Mouse (Mus musculus) kidney, adult 18-20 months (tissue): Measurements from ENCODE around the gene Osbpl7.

Experiments used
- DNase-seq: peaks from one replicate; pipeline ENCODE4 v3.0.0; 2021

The Osbpl7 gene

DNA sequence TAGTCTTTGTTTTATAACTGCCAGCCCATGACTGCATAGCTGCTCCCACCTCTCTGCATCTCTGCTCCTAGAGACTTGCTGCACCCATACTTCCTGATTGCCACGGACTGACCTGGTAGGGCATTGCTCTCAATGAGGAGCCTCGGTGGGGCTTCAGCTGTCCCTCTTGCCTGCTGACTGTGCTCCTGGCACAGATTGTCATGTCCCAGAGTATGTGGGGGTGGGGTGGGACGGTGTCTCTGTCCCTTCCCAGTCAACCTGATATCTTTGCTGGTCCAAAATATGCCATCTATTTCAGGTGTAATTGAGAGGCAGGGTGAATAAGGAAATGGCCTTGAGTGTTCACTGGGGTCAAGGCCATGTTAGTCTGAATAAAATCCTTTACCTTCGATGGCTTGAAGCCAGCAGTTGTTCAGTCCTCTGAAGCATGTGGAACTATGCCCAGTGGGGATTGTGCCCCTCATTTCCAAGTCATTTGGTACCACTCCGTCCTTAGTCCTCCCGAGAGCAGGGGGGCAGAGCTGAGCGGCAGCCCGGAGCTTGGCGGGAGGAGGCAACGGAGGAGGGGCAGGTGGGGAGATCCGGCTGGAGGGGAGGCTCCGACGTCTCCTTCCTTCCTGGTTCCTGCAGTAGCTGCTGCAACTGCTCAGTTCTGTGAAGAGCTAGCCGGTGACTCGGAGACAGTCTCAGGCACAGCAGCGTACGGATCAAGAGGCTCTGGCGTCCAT lies at the start of gene Osbpl7:
Osbpl7 (plus strand) TSS at position 413 of the 728 bp plus-strand sequence.
- peak; percentile 67 for DNase-seq

DNA sequence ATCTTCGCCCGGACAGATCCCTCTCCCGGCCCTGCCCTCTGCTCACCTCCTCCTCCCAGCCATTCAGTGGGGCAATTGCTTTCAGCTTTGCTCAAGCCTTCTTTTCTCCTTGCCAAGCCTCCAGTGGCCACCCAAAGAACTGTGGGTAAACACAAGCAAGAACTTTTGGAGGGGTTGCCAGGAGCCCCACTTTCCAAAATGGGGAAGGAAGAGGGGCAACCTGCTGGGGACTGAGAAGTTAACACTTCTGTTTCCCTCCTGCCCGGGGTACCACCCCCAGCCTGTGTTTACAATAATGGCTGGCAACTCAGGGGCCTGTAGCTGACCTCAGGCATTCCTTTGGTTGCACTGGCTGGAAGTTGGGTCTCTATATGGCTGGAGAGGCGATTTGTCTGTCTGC lies 47.3 kb upstream of the Osbpl7 start:
- no peak for DNase-seq

DNA sequence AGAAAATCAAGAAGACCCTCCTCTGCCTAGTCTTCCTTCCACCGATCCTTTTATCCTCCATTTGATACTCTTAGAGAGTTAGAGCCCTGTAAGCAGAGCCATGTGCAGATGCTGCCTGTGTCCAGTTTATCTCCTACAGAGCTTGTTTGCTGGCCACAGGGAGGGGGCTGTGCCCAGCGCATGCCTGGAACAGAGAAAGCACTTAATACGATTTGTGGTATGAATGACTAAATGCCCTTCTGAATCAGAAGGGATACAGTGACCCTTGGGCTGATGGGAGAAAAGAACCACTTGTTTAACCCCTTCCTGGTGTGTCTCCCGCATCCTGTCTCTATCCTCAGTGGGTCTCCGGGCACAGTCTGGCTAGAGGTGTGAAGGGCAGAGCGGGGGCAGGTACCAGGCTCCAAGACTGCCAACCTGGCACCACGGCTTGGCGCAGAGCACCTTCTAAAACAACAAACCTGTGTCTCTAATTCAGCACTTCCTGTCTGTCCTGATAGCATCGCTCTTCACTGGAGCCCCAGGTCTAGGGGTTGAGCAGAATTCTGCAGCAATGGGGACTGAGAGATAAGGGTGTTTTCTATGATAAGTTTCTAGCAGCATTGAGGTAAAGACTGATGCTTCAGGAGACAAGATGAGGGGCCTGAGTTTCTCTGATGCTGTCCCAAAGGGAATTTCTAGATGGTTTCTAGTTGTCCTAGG lies 43.2 kb upstream of the Osbpl7 start:
- no peak for DNase-seq

DNA sequence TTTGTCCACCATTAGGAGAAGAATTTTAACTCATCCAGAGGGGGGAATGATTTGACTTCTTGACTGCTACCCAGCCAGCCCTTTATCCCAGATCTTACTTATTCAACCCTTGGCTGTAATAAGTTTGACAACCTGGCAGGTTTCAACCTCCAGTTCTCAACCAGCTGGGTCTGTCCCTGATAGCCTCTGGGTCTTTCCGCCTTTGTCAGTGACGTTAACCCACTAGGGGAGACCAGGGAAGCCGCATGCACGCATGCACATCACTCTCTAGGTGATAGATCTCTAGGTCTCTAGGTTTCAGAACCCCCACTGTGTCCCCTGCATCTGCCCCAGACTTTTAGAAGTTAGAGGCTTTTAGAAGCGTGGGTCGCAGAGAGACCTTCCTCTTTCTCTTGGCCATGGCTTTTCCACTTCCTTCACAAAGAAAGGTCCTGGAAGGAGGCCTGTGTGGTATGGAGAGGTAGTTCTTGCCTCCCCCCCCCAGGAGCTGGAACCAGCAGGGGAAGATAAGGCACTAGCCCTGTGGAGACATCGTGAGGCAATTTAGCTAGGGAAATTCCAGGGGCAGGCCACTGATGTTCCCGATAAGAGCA lies 41.1 kb upstream of the Osbpl7 start:
- no peak for DNase-seq

DNA sequence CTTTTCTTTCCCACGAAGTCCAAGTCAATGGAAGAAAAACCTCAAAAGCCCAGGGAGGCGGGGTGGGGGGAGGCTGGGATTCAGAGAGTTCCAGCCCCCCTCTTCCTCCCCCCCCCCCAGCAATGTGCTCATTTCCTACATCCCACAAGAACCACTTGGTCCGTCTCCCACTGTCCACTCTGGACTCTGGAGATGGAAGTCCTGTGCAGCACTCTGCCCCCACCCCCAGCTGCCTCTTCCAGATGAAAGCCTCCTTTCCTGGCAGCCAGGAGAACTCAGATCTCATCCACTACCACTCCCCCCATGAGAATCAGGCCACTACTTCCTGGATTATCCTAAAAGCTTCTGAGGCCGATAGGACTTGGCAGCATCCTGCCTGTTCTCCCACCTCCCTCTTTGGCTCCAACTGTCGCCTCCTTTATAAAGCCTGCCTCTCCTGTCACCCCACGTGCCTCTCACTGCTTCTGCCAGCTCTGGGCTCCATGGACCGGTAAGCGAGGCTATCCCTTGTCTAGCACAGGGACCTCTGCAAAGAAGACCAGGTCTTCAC lies 37.2 kb upstream of the Osbpl7 start, which contains the start of gene Sp6:
Sp6 (plus strand) TSS at position 274 of the 550 bp plus-strand sequence.
- no peak for DNase-seq

DNA sequence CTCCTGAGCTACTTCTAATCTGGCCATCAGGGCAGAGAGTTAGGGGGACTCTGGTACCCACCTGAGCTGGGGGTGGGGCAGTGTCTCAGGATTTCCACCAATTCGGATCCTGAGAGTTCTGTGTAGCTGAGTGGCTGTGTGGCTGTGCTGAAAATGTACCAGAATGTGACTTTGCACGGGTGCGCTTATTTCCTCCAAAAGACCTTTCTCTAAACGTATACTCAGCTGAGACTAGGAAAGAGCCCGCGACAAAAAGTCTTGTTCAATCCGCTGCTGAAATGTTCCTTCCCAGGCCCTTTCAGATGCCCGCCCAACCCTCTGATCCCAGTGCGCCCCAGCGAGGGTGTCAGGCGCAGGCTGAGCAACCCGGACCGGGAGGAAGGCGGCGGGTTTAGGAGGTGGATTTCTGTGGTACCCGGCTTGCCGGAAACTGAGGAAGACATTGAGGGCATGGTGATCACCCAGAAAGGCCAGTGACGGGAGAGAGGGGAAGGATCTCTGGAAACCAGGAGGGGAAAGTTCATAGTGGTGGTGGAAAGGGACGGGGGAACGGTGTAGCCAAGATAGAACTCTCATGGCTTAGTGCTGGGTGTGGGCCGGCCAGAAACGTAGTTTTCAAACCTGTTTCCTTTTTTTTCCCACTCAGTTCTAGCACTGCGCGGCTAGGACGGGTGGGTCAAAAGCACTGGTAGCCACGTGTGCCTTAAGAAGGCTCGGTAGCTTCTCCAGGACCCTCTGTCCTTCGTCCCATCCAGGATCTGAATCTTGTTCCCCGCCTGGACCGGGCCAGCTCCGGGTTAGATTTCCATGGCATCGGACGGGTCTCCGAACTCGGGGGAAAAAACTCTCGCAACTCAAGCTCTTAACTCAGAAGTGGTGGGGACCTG lies 32.5 kb upstream of the Osbpl7 start:
- DNase-seq, result no peak

DNA sequence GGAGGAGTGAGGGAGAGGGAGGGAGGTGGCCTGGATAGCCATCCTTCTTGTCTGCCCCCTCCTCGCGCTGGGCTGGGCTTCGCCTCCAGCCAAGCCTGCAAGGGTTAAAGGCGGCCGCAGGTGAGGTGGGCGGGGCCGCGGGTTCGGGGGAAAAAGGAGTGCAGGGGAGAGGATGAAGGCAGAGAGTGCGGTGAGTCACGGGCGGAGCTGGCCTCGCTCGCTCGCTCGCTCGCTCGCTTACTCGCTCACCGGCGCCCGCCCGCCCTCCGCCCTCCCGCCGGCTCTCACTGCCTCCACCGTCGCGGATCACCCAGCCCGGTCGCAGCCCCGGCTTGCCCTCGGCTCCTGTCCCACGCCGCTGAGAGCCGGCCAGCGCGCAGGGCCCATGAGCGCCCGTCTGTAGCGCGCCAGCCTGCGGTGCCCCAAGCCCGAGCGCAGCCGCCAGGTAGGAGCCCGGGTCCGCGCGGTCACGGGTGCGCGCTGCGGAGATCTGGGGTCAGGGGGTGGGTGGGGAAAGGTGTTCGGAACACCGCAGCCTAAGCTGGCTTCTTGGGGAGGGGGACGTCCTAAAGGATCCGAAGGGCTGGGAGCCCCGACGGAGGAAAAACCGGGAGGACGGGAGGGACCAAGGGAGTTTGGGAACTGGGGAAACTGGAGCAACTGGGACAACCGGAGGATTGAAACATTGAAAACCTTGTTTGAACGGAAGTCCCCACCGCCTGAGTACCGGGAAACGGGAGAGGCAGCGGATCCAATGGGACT lies 31.7 kb upstream of the Osbpl7 start:
- DNase-seq, result no peak

DNA sequence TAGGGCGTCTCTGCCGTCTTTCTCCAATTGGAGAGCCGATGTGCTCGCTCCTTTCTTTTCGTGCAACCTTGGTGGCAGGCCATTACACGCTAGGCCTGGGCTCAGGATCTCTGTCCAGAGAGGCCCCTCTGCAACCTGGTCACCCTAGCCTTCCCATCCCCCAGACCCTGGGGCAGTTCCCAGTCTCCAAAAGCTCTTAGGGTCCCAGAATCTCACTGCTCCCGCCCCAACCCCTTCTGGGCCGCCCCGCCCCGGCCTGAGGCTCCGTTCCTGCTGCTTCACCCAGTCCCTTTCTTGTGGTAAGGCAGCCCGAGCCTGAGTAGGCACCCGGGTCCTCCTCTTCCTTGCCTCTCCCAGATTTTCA lies 31.1 kb upstream of the Osbpl7 start:
- DNase-seq, result no peak

DNA sequence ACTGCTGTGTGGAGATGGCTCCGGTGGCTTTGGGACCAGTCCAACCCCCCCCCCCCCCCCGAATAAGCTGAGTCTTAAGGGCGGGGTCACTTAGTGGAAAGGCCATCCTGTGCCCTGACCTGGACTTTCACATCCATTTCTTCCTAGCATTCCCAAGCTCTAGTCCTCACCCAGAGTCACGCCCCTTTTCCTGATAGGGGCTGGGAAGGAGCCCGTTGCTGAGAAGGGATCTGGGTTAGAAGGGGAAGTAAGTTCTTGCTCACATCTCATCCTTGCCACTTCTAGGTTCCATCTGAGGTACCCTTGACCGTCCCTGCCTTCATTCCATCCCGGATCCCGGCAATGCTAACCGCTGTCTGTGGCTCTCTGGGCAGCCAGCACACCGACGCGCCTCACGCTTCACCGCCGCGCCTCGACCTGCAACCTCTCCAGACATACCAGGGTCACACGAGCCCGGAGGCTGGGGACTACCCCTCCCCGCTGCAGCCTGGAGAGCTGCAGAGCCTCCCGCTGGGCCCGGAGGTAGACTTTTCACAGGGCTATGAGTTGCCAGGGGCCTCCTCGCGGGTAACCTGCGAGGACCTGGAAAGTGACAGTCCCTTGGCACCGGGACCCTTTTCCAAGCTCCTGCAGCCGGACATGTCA lies 29.2 kb upstream of the Osbpl7 start:
- DNase-seq, result no peak

DNA sequence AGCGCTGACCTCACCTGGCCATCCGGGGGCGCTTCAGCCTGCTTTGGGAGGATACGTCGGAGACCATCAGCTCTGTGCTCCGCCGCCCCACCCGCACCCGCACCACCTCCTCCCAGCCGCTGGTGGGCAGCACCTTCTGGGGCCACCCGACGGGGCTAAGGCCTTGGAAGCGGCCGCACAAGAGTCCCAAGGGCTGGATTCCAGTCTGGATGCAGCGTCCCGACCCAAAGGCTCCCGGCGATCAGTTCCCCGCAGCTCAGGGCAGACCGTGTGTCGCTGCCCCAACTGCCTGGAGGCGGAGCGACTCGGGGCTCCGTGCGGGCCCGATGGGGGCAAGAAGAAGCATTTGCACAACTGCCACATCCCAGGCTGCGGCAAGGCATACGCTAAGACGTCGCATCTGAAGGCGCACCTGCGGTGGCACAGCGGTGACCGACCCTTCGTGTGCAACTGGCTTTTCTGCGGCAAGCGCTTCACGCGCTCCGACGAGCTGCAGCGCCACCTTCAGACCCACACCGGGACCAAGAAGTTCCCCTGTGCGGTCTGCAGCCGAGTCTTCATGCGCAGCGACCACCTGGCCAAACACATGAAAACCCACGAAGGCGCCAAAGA lies 28.4 kb upstream of the Osbpl7 start:
- DNase-seq, result peak; percentile 81

DNA sequence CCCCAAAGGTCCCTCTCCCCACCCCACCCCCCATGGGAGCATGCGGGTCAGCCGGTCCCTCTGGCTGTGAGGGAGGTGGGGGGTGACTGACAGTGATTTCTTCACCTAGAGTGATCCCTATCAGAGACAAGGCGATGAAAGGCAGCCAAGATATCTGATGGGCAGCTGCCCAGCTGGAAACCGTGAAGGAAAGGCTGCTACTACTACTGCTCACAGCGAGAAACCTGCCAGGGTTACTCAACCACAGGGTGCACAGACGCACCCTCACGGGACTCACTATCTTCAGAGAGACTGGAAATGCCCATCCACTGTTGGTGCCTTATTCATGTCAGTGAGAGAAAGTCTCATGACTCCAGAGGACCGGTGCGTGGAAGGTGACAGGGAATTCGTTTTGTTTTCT lies 25.5 kb upstream of the Osbpl7 start:
- no peak for DNase-seq

DNA sequence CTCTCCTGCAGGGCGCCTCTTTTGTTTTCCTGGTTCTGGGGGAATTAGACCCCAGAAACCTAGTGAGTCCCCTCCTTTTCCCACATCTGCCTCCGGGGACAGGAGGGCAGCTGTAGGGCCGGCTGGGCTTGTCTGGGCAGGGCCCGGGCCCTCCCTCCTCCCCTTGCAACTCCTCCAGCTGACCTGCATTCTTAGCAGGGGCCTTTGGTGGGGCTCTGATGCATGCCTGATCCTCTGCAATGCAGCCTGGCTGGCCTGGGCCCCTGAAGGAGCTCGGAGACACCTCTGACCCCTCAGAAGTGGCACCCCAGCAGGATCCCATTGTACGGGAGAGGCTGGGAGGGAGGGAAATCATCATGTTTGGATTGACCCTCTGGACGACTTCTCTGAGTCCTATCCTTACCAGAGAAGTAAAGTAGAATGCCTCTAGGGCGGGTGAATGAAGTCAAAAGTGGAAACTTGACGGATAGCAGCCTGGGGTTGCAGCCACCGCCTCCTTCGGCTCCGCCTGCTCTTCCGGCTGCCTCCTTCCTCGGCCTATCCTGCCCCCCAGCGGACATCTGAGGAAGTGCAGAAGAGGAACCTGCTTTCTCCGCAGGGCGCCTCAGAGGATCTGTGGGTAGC lies 24.6 kb upstream of the Osbpl7 start:
- DNase-seq, result peak; percentile 87

DNA sequence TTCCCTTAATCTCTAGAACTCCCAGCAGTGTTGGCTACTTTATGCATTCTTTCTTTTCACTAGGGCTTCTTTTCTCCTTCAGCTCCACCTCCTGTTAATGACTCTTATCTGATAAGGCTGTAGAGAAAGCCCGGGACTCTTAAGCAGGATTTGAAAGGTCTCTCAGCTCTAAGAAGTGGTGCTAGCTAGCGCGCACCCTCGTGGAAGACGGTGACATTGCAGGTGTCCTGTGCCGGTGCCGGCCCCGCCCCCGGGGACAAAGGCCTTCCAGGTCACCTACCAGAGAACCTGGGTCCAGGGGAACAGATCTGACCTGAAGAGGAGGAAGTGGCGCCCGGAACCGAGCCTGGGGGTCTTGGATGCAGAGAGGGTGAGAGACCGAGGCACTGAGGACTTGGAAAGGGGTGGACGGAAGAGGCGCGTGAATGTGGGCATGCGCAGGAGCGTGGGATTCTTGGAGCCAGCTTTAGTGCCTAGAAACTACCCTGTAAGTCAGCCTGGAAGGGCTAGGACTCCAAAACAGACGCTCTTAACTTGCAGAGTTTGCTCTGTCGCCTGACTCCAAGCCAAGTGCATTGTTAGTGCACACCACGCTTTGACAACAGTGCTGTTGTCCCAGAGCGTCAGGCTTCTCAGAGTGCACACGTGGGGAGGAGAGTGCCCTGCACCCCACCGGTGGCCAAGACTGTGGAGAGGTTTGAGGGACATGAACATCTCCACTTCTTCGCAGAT lies 20.6 kb upstream of the Osbpl7 start, which contains the start of gene Scrn2:
Scrn2 (plus strand) TSS at position 253 of the 732 bp plus-strand sequence.
- DNase-seq, result peak; percentile 93

DNA sequence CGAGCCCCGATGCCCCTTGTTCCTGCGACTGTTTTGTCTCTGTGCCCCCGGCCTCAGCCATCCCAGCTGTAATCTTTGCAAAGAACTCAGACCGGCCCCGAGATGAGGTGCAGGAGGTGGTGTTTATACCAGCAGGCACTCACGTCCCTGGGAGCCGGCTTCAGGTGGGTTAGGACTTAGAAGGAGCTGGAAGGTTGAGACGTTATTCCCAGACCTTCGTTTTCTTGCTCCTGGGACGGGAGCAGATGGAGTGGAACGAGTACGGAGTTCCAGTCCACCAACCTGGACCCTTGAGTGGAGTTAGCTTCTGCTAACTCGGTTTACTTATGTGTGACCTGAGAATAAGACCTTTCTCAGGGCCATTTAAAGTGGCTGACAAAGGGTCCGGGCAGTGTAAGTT lies 20.0 kb upstream of the Osbpl7 start:
- no peak for DNase-seq

DNA sequence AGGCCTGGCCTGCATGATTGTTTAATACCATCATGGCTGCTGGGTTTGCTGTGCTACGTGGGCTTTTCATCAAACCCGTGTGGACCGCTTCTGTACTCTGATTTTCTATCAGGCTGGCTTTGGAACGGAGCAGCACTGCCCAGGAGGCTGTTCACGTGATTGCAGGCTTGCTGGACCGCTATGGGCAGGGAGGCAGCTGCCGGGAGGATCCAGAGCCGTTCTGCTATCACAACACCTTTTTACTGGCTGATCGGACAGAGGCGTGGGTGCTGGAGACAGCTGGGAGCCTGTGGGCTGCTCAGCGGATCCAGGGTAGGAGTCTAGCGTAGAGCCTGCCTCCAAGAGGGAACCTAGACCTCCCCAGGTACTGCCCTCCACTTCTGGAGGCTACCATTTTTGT lies 18.5 kb upstream of the Osbpl7 start:
- no peak for DNase-seq

DNA sequence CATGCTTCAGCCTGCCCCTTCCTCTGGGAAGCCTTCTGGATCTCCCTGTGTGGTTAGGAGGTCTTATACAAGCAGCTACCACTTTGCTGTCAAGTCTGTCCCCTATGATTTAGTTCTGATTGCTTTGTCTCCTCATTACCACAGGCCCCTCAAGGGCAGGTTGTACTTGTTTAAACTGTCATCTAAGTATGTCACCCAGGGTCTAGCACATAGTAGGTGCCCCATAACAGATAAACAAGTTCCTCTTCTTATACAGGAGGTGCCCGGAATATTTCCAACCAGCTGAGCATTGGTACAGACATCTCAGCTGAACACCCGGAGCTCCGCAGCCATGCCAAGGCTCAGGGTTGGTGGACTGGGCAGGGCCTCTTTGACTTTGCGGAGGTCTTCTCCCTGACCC lies 17.9 kb upstream of the Osbpl7 start:
- no peak for DNase-seq

DNA sequence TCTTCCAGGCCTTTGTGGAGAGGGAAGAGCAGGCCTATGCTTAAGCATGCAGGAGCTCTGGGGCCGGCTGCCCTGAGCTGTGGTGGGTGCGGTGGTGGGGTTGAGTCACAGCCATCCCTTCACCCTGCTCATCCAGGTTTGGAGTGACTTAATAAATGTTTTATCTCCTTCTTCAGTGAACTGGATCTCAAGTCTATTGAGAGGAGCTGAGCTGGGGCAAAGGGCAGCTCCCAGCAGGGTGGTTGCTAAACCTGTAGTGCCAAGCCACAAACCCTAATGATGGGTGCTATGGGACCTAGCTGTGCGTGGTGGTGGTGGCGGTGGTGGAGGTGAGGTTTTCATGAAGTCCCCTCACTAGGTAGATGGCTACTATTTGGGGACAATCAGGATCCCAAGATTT lies 16.6 kb upstream of the Osbpl7 start:
- DNase-seq, result no peak

DNA sequence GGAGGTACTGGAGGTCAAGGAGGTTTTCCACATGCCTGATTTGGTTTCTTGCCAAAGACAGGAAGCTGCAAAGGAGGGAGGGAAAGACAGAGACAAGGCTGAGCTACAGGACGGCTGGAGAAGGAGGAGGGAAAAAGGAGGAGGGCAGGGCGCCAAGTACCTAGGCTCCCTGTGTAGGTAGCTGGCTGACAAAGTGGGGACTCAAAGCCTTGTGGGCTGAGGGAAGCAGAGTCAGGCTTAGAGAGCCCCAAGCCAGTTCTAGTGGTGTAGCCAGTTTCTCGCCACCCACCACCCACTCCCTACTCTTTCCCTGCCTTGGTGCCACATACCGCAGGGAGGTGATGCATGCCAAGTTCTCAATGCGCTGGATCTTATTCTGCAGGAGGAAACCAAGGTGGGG lies 14.3 kb upstream of the Osbpl7 start:
- DNase-seq, result peak; percentile 61

DNA sequence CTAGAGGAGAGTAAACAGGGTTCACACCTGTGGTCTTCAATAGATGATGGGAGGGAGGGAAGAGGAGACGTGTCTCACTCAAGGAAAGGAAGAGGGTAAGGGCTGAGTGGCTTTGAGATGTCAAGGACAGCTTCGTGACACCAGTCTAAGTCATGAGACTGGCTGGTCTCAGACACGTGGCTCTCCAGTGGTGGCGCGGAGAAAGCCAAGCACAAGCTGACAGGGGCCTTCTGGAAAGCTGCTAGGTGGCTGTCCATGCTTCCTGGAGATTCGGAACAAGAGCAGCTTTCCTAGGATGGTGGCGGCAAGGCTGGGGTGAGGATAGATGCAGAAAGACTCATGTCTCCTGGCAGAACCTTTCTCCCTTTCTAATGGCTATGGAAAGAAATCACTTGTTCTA lies 11.5 kb upstream of the Osbpl7 start:
- no peak for DNase-seq
